ENCODE assay signal across 8 mouse cellular contexts in the genomic region with DNA sequence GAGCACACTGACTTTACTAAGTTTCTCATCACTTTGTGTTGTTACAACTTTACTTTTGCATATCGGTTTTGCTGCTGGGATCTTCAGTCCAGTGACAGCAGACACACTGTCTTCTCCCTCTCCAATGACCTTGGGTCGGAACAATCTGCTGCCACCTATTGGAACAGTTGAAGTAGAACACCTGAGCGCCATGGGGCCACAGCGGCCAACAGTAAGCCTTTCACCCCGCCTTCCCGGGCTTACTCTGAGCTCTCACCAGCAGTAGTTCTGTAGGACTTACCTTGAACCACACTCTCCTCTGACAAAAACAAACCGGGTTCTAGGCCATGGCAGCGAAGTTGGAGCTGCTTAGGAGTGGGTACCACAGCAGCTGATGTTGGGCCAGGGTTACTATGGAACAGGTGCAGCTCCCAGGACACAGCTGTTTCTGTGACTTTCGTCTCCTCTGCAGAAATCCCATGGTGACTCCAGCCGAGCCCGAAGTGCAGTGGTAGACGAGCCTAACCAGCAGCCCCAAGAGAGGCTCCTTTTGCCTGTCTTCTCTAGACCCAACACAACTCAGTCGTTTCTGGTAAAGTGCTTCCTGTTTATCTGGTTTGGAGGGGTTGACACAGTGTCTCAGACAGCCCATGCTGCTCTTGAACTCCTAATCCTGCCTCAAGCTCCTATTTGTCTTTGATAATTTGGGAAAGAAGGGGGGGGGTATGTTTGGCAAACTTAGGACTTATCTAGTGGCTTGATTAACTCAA. TPM values are rescaled to one million over a fixed set of nuclear protein-coding genes. Genes with fewer than 3 reads are reported as not detected.
A peak's percentile ranks its signal among the peaks of the same experiment; 100 is the strongest.
DNase-seq lines count a peak whose midpoint lies in the region; ATAC-seq and TF ChIP-seq lines count a peak whose summit lies in the region.

No protein-coding gene starts in this region.

- TF ChIP-seq POLR2A in heart, adult 2 months (IDR thresholded peaks at IDR 0.05; ENCODE audit: insufficient read depth, low read depth, low read length), result no peak
- TF ChIP-seq POLR2A in spleen, adult 2 months (IDR thresholded peaks at IDR 0.05; ENCODE audit: low read depth, low read length), result no peak

- H3K4me1 ChIP-seq in heart, adult 2 months (ENCODE audit: control insufficient read depth, insufficient read depth, low read length), result no peaks in the 10 kb centered on the region
- no peaks in the 10 kb centered on the region for H3K4me1 ChIP-seq in intestine, embryonic 15.5 days (replicated peaks)
- H3K4me1 ChIP-seq in lung, embryonic 14.5 days (ENCODE audit: insufficient read depth), result no peaks in the 10 kb centered on the region
- peaks cover 13% of the 10 kb centered on the region; the same call in 1 of the 2 replicates for H3K4me1 ChIP-seq in spleen, adult 2 months (ENCODE audit: control insufficient read depth, insufficient read depth, insufficient read length)

- H3K27ac ChIP-seq in heart, adult 2 months, result no peak overlapping the region
- H3K27ac ChIP-seq in intestine, embryonic 15.5 days, result no peak overlapping the region
- H3K27ac ChIP-seq in lung, embryonic 14.5 days (ENCODE audit: low read depth), result no peak overlapping the region
- H3K27ac ChIP-seq in spleen, adult 2 months (ENCODE audit: insufficient read depth, low read length), result peak overlapping the region; percentile 93

- H3K27me3 ChIP-seq in heart, adult 2 months (ENCODE audit: control insufficient read depth, insufficient read depth, low read length), result no peaks in the 10 kb centered on the region
- H3K27me3 ChIP-seq in intestine, embryonic 15.5 days (replicated peaks), result no peaks in the 10 kb centered on the region
- no peaks in the 10 kb centered on the region for H3K27me3 ChIP-seq in lung, embryonic 14.5 days (ENCODE audit: insufficient read depth, low read length)
- H3K27me3 ChIP-seq in spleen, adult 2 months (ENCODE audit: control insufficient read depth, insufficient read depth, low read length), result no peaks in the 10 kb centered on the region

- peak in 1 of 2 experiments; percentile 53 for DNase-seq in heart, adult 2 months
- no peak for DNase-seq in heart, postnatal 25 days (ENCODE audit: low spot score)
- DNase-seq in adrenal gland, adult 8-10 months, result peak; percentile 55
- peak; percentile 68 for DNase-seq in lung, embryonic 14.5 days
- peak; percentile 69 for DNase-seq in spleen, adult 2 months (ENCODE audit: low read depth in 1 of 2, low spot score in 2 of 2)
- no peak for DNase-seq in frontal cortex, postnatal 36 days (ENCODE audit: low spot score in 2 of 2)

- peak; percentile 71 for TF ChIP-seq CTCF in heart, adult 2 months (IDR thresholded peaks at IDR 0.05)
- peak; percentile 57 for TF ChIP-seq CTCF in lung, embryonic 14.5 days (IDR thresholded peaks at IDR 0.05; ENCODE audit: low read depth)
- TF ChIP-seq CTCF in spleen, adult 2 months (IDR thresholded peaks at IDR 0.05; ENCODE audit: extremely low read depth, insufficient read depth, insufficient read length, insufficient replicate concordance), result peak; percentile 77; the same call in 1 of the 2 replicates

- WGBS in heart, adult 2 months, result 46% methylated on average over 13 of the region's 13 CpGs
- WGBS in intestine, embryonic 15.5 days, result 35% methylated on average over 13 of the region's 13 CpGs
- 33% methylated on average over 13 of the region's 13 CpGs for WGBS in lung, embryonic 14.5 days
- 12% methylated on average over 13 of the region's 13 CpGs for whole genome bisulfite sequencing in spleen, adult 2 months

- H3K9me3 ChIP-seq in intestine, embryonic 15.5 days, result no peaks in the 10 kb centered on the region
- no peaks in the 10 kb centered on the region for H3K9me3 ChIP-seq in lung, embryonic 14.5 days (ENCODE audit: low read depth, low read length)

- no peaks in the 10 kb centered on the region for H3K36me3 ChIP-seq in heart, adult 2 months (ENCODE audit: control insufficient read depth, insufficient read depth, low read length)
- peaks cover 8% of the 10 kb centered on the region; the same call in 1 of the 2 replicates for H3K36me3 ChIP-seq in intestine, embryonic 15.5 days
- H3K36me3 ChIP-seq in lung, embryonic 14.5 days (ENCODE audit: insufficient read depth), result peaks cover 67% of the 10 kb centered on the region
- H3K36me3 ChIP-seq in spleen, adult 2 months (ENCODE audit: control insufficient read depth, insufficient read depth, low read length), result peaks cover 16% of the 10 kb centered on the region

- H3K4me2 ChIP-seq in intestine, embryonic 15.5 days (replicated peaks), result no peak overlapping the region
- H3K4me2 ChIP-seq in lung, embryonic 14.5 days, result no peak overlapping the region

- H3K79me2 ChIP-seq in heart, adult 2 months (replicated peaks; ENCODE audit: control insufficient read depth, insufficient read depth, low read length), result no peaks in the 10 kb centered on the region

- intact Hi-C loops in heart, adult 2 months (cut with DNase I), result no loop called here
- intact Hi-C loops in heart, postnatal 25 days (cut with DNase I), result no loop called here

- TF ChIP-seq EP300 in heart, adult 2 months (IDR thresholded peaks at IDR 0.05; ENCODE audit: insufficient read depth, low read depth, low read length), result no peak

- H3K4me3 ChIP-seq in heart, adult 2 months, result no peak overlapping the region
- no peak overlapping the region for H3K4me3 ChIP-seq in intestine, embryonic 15.5 days (replicated peaks)
- no peak overlapping the region for H3K4me3 ChIP-seq in lung, embryonic 14.5 days (ENCODE audit: low read depth, low read length)
- peak overlapping the region; percentile 62 for H3K4me3 ChIP-seq in spleen, adult 2 months (ENCODE audit: extremely low read depth, insufficient read depth, insufficient read length)

- peak; percentile 94 for ATAC-seq in erythroblast, adult 5-6 weeks (replicated peaks; ENCODE audit: low FRiP score, poor library complexity, severe bottlenecking)
- peak; percentile 78 for ATAC-seq in intestine, embryonic 15.5 days
- peak; percentile 60; the same call in 1 of the 2 replicates for ATAC-seq in lung, embryonic 14.5 days (ENCODE audit: insufficient read depth)

- no peak overlapping the region for H3K9ac ChIP-seq in heart, adult 2 months (ENCODE audit: low read depth, low read length)
- H3K9ac ChIP-seq in intestine, embryonic 15.5 days, result no peak overlapping the region
- no peak overlapping the region for H3K9ac ChIP-seq in lung, embryonic 14.5 days

RNA-seq across cellular contexts. Expression of a gene that starts 10.2 kb away (rescaled TPM):
- total RNA-seq in heart, adult 2 months (2021), result 10 to 100 TPM; 11.9 to 13.4 TPM
- polyA plus RNA-seq in heart, adult 2 months (2012; rRNA removed), result 7.2 and 8.2 TPM in 2 replicates
- 10 to 100 TPM; 10.1 to 11.5 TPM for total RNA-seq in heart, postnatal 25 days (2021)
- total RNA-seq in adrenal gland, adult 8-10 months (2022), result 10 to 100 TPM; 30.3 to 43.2 (median 34.0) TPM
- total RNA-seq in erythroblast, adult 5-6 weeks (2015; ENCODE audit: low replicate concordance), result 30.5 and 30.9 TPM in 2 replicates
- total RNA-seq in erythroblast, adult 5-6 weeks (2017; ENCODE audit: low replicate concordance), result 51.7 and 71.7 TPM in 2 replicates
- 128 and 134 TPM in 2 replicates for polyA plus RNA-seq in intestine, embryonic 15.5 days (2015; fragmentation: Nextera tagmentation; extraction: Ambion mirVana)
- 165 and 183 TPM in 2 replicates for polyA plus RNA-seq in lung, embryonic 14.5 days (2014; fragmentation: Nextera tagmentation; extraction: Ambion mirVana)
- polyA plus RNA-seq in spleen, adult 2 months (2012; rRNA removed), result 50.8 and 85.7 TPM in 2 replicates

RNA-seq across cellular contexts. Expression of a gene that starts 14.9 kb away (rescaled TPM):
- total RNA-seq in heart, adult 2 months (2021), result 10 to 100 TPM; 68.6 to 74.9 TPM
- 54.7 and 65.4 TPM in 2 replicates for polyA plus RNA-seq in heart, adult 2 months (2012; rRNA removed)
- 10 to 100 TPM; 72.6 to 81.0 TPM for total RNA-seq in heart, postnatal 25 days (2021)
- 10 to 100 TPM; 56.2 to 74.9 (median 67.5) TPM for total RNA-seq in adrenal gland, adult 8-10 months (2022)
- total RNA-seq in erythroblast, adult 5-6 weeks (2015; ENCODE audit: low replicate concordance), result 12.9 and 16.1 TPM in 2 replicates
- total RNA-seq in erythroblast, adult 5-6 weeks (2017; ENCODE audit: low replicate concordance), result 5.0 and 14.6 TPM in 2 replicates
- polyA plus RNA-seq in intestine, embryonic 15.5 days (2015; fragmentation: Nextera tagmentation; extraction: Ambion mirVana), result 97.9 and 100 TPM in 2 replicates
- polyA plus RNA-seq in lung, embryonic 14.5 days (2014; fragmentation: Nextera tagmentation; extraction: Ambion mirVana), result 93.5 and 96.8 TPM in 2 replicates
- polyA plus RNA-seq in spleen, adult 2 months (2012; rRNA removed), result 27.6 and 39.6 TPM in 2 replicates

RNA-seq across cellular contexts. Expression of a gene that starts 30.5 kb away (rescaled TPM):
- 10 to 100 TPM; 29.6 to 30.1 TPM for total RNA-seq in heart, adult 2 months (2021)
- 23.1 and 36.5 TPM in 2 replicates for polyA plus RNA-seq in heart, adult 2 months (2012; rRNA removed)
- total RNA-seq in heart, postnatal 25 days (2021), result 10 to 100 TPM; 34.0 to 34.1 TPM
- total RNA-seq in adrenal gland, adult 8-10 months (2022), result 10 to 100 TPM; 32.0 to 42.2 (median 41.0) TPM
- 12.5 and 23.2 TPM in 2 replicates for total RNA-seq in erythroblast, adult 5-6 weeks (2015; ENCODE audit: low replicate concordance)
- 5.5 and 10.5 TPM in 2 replicates for total RNA-seq in erythroblast, adult 5-6 weeks (2017; ENCODE audit: low replicate concordance)
- 29.0 and 31.1 TPM in 2 replicates for polyA plus RNA-seq in intestine, embryonic 15.5 days (2015; fragmentation: Nextera tagmentation; extraction: Ambion mirVana)
- polyA plus RNA-seq in lung, embryonic 14.5 days (2014; fragmentation: Nextera tagmentation; extraction: Ambion mirVana), result 42.8 and 44.4 TPM in 2 replicates
- 12.6 and 15.4 TPM in 2 replicates for polyA plus RNA-seq in spleen, adult 2 months (2012; rRNA removed)

RNA-seq across cellular contexts. Expression of a gene that starts 30.6 kb away (rescaled TPM):
- 10 to 100 TPM; 31.7 to 36.9 TPM for total RNA-seq in heart, adult 2 months (2021)
- 16.2 and 26.2 TPM in 2 replicates for polyA plus RNA-seq in heart, adult 2 months (2012; rRNA removed)
- total RNA-seq in heart, postnatal 25 days (2021), result 10 to 100 TPM; 29.9 to 36.2 TPM
- 10 to 100 TPM; 42.8 to 47.6 (median 43.8) TPM for total RNA-seq in adrenal gland, adult 8-10 months (2022)
- 10.2 and 10.9 TPM in 2 replicates for total RNA-seq in erythroblast, adult 5-6 weeks (2015; ENCODE audit: low replicate concordance)
- total RNA-seq in erythroblast, adult 5-6 weeks (2017; ENCODE audit: low replicate concordance), result 9.1 and 10.2 TPM in 2 replicates
- polyA plus RNA-seq in intestine, embryonic 15.5 days (2015; fragmentation: Nextera tagmentation; extraction: Ambion mirVana), result 44.1 and 45.9 TPM in 2 replicates
- 56.8 and 60.6 TPM in 2 replicates for polyA plus RNA-seq in lung, embryonic 14.5 days (2014; fragmentation: Nextera tagmentation; extraction: Ambion mirVana)
- 13.2 and 14.2 TPM in 2 replicates for polyA plus RNA-seq in spleen, adult 2 months (2012; rRNA removed)

Comparison
In these comparisons a context has a peak if more than half of its experiments do, and no peak if none do; other contexts are left out.
1. DNase-seq: peak in adrenal gland, adult 8-10 months (single experiment), lung, embryonic 14.5 days (single experiment) and spleen, adult 2 months (2 of 2); none in heart, postnatal 25 days (single experiment) and frontal cortex, postnatal 36 days (0 of 2).
2. Peak in every context shown above with its lines, with median percentiles within 50 percentile points of each other: CTCF ChIP-seq and ATAC-seq.